9 mouse cellular contexts compared by ENCODE assay signal in the genomic region with DNA sequence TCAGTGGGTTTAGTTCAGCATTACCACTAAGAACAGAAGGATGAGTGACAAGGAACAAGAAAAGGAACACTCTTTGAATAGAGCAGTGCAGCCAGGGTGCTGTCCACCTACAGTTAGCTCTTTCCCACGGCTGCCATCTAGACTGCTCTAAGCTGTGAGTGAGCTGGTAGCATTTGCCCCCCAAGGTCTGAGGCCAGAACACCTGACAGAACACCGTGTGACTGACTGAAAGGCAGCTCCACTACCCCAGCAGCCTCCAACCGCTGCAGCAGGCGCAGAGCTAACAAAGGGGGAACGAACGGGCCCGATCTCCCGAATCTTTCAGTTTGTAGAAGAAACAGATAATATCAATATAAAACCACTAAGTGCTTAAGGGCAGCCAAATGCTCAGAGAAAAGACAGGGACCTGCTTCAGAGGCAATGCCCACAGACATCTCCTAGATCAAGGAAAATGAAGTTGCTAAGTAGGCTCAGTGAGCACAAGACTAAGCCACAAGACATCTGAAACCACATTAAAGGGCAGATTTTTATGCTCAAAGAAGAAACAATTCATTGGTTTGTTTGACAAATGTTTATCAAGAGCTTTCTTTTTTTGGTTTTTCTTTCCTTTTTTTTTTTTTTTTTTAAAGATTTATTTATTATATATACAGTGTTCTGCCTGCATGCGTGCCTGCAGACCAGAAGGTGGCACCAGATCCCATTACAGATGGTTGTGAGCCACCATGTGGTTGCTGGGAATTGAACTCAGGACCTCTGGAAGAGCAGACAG. TPM values are rescaled to one million over a fixed set of nuclear protein-coding genes. Genes with fewer than 3 reads are reported as not detected.
A peak's percentile ranks its signal among the peaks of the same experiment; 100 is the strongest.
DNase-seq lines count a peak whose midpoint lies in the region; ATAC-seq and TF ChIP-seq lines count a peak whose summit lies in the region.
"Had no signal": no experiment of that assay in that cellular context is flagged by ENCODE, and none has a peak within 500 bp of the region (broad histone marks: within the 10 kb centered on the region; RNA-seq: fewer than 3 reads in every experiment).

No protein-coding gene starts in this region.

- in situ Hi-C loops in Patski (cut with MboI; ENCODE audit: low pct_unique_long_range_greater_than_20kb), result no loop called here

- H3K4me1 ChIP-seq in kidney, embryonic 15.5 days, result peaks cover 49% of the 10 kb centered on the region

- TF ChIP-seq CTCF in Patski (IDR thresholded peaks at IDR 0.05), result peak; percentile 31

- 73% methylated on average over 9 of the region's 9 CpGs for WGBS in kidney, embryonic 15.5 days

- CTCF ChIA-PET in Patski (lab: Charles Lee), result interaction anchor here (1.2 to 1.5 kb wide), 2 partner anchors 21 to 22 kb away, joined by 3 read pairs; no protein-coding TSS in a partner anchor

- DNase-seq in kidney, adult 18-20 months, result no peak
- DNase-seq in Patski (ENCODE audit: low read depth, low spot score), result no peak
- DNase-seq in cerebellum, adult 9-10 months, result no peak
- no peak for DNase-seq in testis, postnatal 10 days (ENCODE audit: low spot score)
- DNase-seq: midbrain, embryonic 14.5 days had no signal

- H3K4me2 ChIP-seq in kidney, embryonic 15.5 days, result no peak overlapping the region

- no peaks in the 10 kb centered on the region for H3K27me3 ChIP-seq in kidney, embryonic 15.5 days
- H3K27me3 ChIP-seq in Patski, result no peaks in the 10 kb centered on the region

- POLR2A ChIA-PET in Patski (lab: Charles Lee), result interaction anchor here (1.2 kb wide), 1 partner anchor 13 kb away, joined by 3 read pairs; no protein-coding TSS in a partner anchor

- peaks cover 11% of the 10 kb centered on the region; the same call in 1 of the 2 replicates for H3K36me3 ChIP-seq in kidney, embryonic 15.5 days

- no peak; the same call in 1 of the 2 replicates for ATAC-seq in kidney, embryonic 15.5 days (replicated peaks; ENCODE audit: low FRiP score)
- ATAC-seq in CD4-positive, CD25-positive, alpha-beta regulatory T cell, adult 4 months, result peak; percentile 74
- ATAC-seq in Patski, result no peak
- 0 out of 2 replicates have a peak, but pooled peaks have one; percentile 34 for ATAC-seq in megakaryocyte progenitor cell, adult 5-6 weeks (replicated peaks; ENCODE audit: poor library complexity)
- ATAC-seq: intestine, embryonic 16.5 days had no signal

- H3K4me3 ChIP-seq in kidney, embryonic 15.5 days (replicated peaks), result no peak overlapping the region

- no peaks in the 10 kb centered on the region for H3K9me3 ChIP-seq in kidney, embryonic 15.5 days (replicated peaks)

- no peak overlapping the region for H3K9ac ChIP-seq in kidney, embryonic 15.5 days

- peak overlapping the region; percentile 78; the same call in 1 of the 2 replicates for H3K27ac ChIP-seq in kidney, embryonic 15.5 days

RNA-seq across cellular contexts. Expression of a gene that starts 24.2 kb away (rescaled TPM):
- 200 TPM in 2 replicates for polyA plus RNA-seq in kidney, embryonic 15.5 days (2015; fragmentation: Nextera tagmentation; extraction: Ambion mirVana)
- 1 to 10 TPM; 7.0 to 8.0 TPM for polyA plus RNA-seq in CD4-positive, CD25-positive, alpha-beta regulatory T cell, adult 4 months (2017; shearing (Covaris generic))
- 196 TPM for polyA plus RNA-seq in Patski (2021)
- 28.2 and 34.1 TPM in 2 replicates for total RNA-seq in megakaryocyte progenitor cell, adult 5-6 weeks (2015)
- total RNA-seq in megakaryocyte progenitor cell, adult 5-6 weeks (2017), result 29.9 and 35.1 TPM in 2 replicates

Comparison
In these comparisons a context has a peak if more than half of its experiments do, and no peak if none do; other contexts are left out.
1. ATAC-seq: peak in CD4-positive, CD25-positive, alpha-beta regulatory T cell, adult 4 months (single experiment) and megakaryocyte progenitor cell, adult 5-6 weeks (single experiment); none in kidney, embryonic 15.5 days (single experiment) and Patski (single experiment).
2. RNA of a gene that starts 24.2 kb away (polyA plus RNA-seq): 200 TPM in kidney, embryonic 15.5 days and 196 TPM in Patski (single experiment); 7.0 to 8.0 TPM in CD4-positive, CD25-positive, alpha-beta regulatory T cell, adult 4 months; every median in the first group is over 10 times any median in the second.